8 mouse cellular contexts compared by ENCODE assay signal in genomic region chr16:31933751-31934549, GRCm38 (mm10). TPM values are rescaled to one million over a fixed set of nuclear protein-coding genes. Genes with fewer than 3 reads are reported as not detected.
A peak's percentile ranks its signal among the peaks of the same experiment; 100 is the strongest.
DNase-seq lines count a peak whose midpoint lies in the region; ATAC-seq lines count a peak whose summit lies in the region.

Gene Pigz, plus strand, starts transcription at chr16:31933851.

- WGBS in intestine, embryonic 16.5 days: 10% methylated on average over 42 of the region's 42 CpGs
- WGBS in limb, embryonic 10.5 days: 6% methylated on average over 42 of the region's 42 CpGs
- 3% methylated on average over 42 of the region's 42 CpGs for WGBS in midbrain, embryonic 14.5 days

- peak within 1 kb of the TSS; percentile 69 for H3K4me2 ChIP-seq in intestine, embryonic 16.5 days (ENCODE audit: low read depth, low read length)
- H3K4me2 ChIP-seq in midbrain, embryonic 14.5 days (ENCODE audit: low read length): peak within 1 kb of the TSS; percentile 86

- H3K27me3 ChIP-seq in intestine, embryonic 16.5 days (replicated peaks; ENCODE audit: control insufficient read depth, insufficient read depth, low read length): peaks cover 33% of the 10 kb centered on the region
- peaks cover 79% of the 10 kb centered on the region for H3K27me3 ChIP-seq in limb, embryonic 10.5 days (ENCODE audit: low read depth, poor library complexity, severe bottlenecking)
- H3K27me3 ChIP-seq in midbrain, embryonic 14.5 days (ENCODE audit: control insufficient read depth, insufficient read depth, low read length): peaks cover 4% of the 10 kb centered on the region; the same call in 1 of the 2 replicates

- peak within 1 kb of the TSS; percentile 63 for H3K9ac ChIP-seq in intestine, embryonic 16.5 days (ENCODE audit: low read depth, low read length)
- peak within 1 kb of the TSS; percentile 59 for H3K9ac ChIP-seq in midbrain, embryonic 14.5 days (replicated peaks; ENCODE audit: low read length)

- ATAC-seq in intestine, embryonic 16.5 days: peak; percentile 30; the same call in 1 of the 2 replicates
- 0 out of 2 replicates have a peak, but pooled peaks have one; percentile 11 for ATAC-seq in midbrain, embryonic 14.5 days (ENCODE audit: low FRiP score, low TSS enrichment)

- H3K36me3 ChIP-seq in intestine, embryonic 16.5 days (ENCODE audit: control insufficient read depth, insufficient read depth, low read length): no peaks in the 10 kb centered on the region
- H3K36me3 ChIP-seq in limb, embryonic 10.5 days: no peaks in the 10 kb centered on the region
- no peaks in the 10 kb centered on the region for H3K36me3 ChIP-seq in midbrain, embryonic 14.5 days (ENCODE audit: control insufficient read depth, insufficient read depth, low read length)

- H3K9me3 ChIP-seq in intestine, embryonic 16.5 days (ENCODE audit: control insufficient read depth, low read length): peaks cover 5% of the 10 kb centered on the region; the same call in 1 of the 2 replicates
- H3K9me3 ChIP-seq in limb, embryonic 10.5 days (replicated peaks): no peaks in the 10 kb centered on the region
- no peaks in the 10 kb centered on the region for H3K9me3 ChIP-seq in midbrain, embryonic 14.5 days (ENCODE audit: control insufficient read depth, low read length)

- peak within 1 kb of the TSS; percentile 52 for H3K4me3 ChIP-seq in intestine, embryonic 16.5 days (ENCODE audit: low read length)
- H3K4me3 ChIP-seq in limb, embryonic 10.5 days: peak within 1 kb of the TSS; percentile 57
- peak within 1 kb of the TSS; percentile 37 for H3K4me3 ChIP-seq in midbrain, embryonic 14.5 days (replicated peaks; ENCODE audit: low read depth, low read length)

- H3K4me1 ChIP-seq in intestine, embryonic 16.5 days (ENCODE audit: control insufficient read depth, insufficient read depth, low read length): peaks cover 8% of the 10 kb centered on the region
- peaks cover 23% of the 10 kb centered on the region for H3K4me1 ChIP-seq in limb, embryonic 10.5 days
- peaks cover 20% of the 10 kb centered on the region for H3K4me1 ChIP-seq in midbrain, embryonic 14.5 days (ENCODE audit: control insufficient read depth, insufficient read depth, low read length)

- peak; percentile 12 for DNase-seq in ovary, postnatal 10 days (ENCODE audit: low spot score)
- DNase-seq in ovary, postnatal 14 days (ENCODE audit: low spot score): no peak
- peak; percentile 81 to 83 for DNase-seq in cerebellum, postnatal 36 days
- DNase-seq in heart, adult 11 months: peak; percentile 97
- DNase-seq in limb, embryonic 10.5 days (ENCODE audit: low spot score): peak; percentile 60
- DNase-seq in midbrain, embryonic 14.5 days: peak; percentile 67
- DNase-seq in urinary bladder, postnatal 25 days (ENCODE audit: low spot score): peak; percentile 46

- H3K27ac ChIP-seq in intestine, embryonic 16.5 days (ENCODE audit: low read length): no peak within 1 kb of the TSS
- H3K27ac ChIP-seq in limb, embryonic 10.5 days: peak within 1 kb of the TSS; percentile 77
- peak within 1 kb of the TSS; percentile 92 for H3K27ac ChIP-seq in midbrain, embryonic 14.5 days (replicated peaks; ENCODE audit: low read depth, low read length)

RNA-seq across cellular contexts. Expression of gene Pigz, which starts in this region (rescaled TPM):
- 0.40 and 0.70 TPM in 2 replicates for polyA plus RNA-seq in intestine, embryonic 16.5 days (2015; fragmentation: Nextera tagmentation; extraction: Ambion mirVana)
- 1.0 and 1.2 TPM in 2 replicates for polyA plus RNA-seq in limb, embryonic 10.5 days (2016; fragmentation: Nextera tagmentation; extraction: Ambion mirVana)
- 2.0 and 3.1 TPM in 2 replicates for polyA plus RNA-seq in midbrain, embryonic 14.5 days (2014; fragmentation: Nextera tagmentation; extraction: Ambion mirVana)

Comparison
In these comparisons a context has a peak if more than half of its experiments do, and no peak if none do; other contexts are left out.
1. Peak in ATAC-seq, H3K4me3 ChIP-seq, H3K9ac ChIP-seq and H3K4me2 ChIP-seq in intestine, embryonic 16.5 days; RNA of the gene not detected or under 1 TPM.